Comparison of ENCODE assay signal across 7 mouse cellular contexts in the genomic region with DNA sequence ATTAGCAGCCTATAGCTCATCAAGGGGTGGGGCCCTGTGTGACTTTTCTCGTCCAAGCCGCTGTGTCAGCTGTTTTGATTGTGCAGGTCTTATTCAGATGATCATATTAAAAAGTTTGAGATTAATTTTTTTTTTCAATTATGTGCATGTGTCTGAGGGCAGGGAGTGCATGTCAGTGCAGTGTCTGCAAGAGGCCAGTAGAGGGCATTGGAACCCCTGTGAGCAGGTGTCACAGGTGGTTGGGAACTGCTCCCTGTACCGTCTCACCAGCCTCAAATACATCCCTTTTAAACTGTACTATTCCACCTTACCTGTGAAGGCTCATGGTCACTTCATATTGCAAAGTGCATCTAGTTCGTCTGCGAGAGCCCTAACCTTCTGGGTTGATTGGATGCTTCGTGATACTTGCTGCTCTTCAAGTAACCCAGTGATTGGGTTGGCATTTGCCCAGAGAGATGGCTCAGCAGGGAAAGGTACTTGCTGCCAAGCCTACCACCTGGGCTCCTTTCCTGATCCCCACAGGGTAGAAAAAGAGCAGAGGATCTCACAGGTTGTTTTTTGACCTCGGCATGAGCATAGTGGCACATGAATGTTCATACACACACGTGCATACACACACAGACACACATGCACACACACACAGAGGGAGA.
DNase-seq lines count a peak whose midpoint lies in the region; ATAC-seq and TF ChIP-seq lines count a peak whose summit lies in the region.

No protein-coding gene starts in this region.

- H3K36me3 ChIP-seq in kidney, postnatal 0 days (ENCODE audit: insufficient read depth, low read length), result no peaks in the 10 kb centered on the region
- no peaks in the 10 kb centered on the region for H3K36me3 ChIP-seq in kidney, embryonic 16.5 days (ENCODE audit: insufficient read depth, low read length)

- H3K4me2 ChIP-seq in kidney, postnatal 0 days (ENCODE audit: low read length), result no peak overlapping the region
- H3K4me2 ChIP-seq in kidney, embryonic 16.5 days (replicated peaks; ENCODE audit: low read depth, low read length), result no peak overlapping the region

- H3K9me3 ChIP-seq in kidney, postnatal 0 days (replicated peaks; ENCODE audit: low read length), result no peaks in the 10 kb centered on the region
- peaks cover 4% of the 10 kb centered on the region; the same call in 1 of the 2 replicates for H3K9me3 ChIP-seq in kidney, embryonic 16.5 days (ENCODE audit: low read length)

- no peak for ATAC-seq in kidney, postnatal 0 days (replicated peaks; ENCODE audit: low FRiP score, low read depth)
- ATAC-seq in kidney, embryonic 16.5 days (ENCODE audit: low FRiP score, low TSS enrichment), result no peak

- H3K4me3 ChIP-seq in kidney, postnatal 0 days (replicated peaks; ENCODE audit: low read depth, low read length), result no peak overlapping the region
- H3K4me3 ChIP-seq in kidney, embryonic 16.5 days (ENCODE audit: low read length), result no peak overlapping the region

- H3K27me3 ChIP-seq in kidney, postnatal 0 days (ENCODE audit: insufficient read depth, low read length), result no peaks in the 10 kb centered on the region
- no peaks in the 10 kb centered on the region for H3K27me3 ChIP-seq in kidney, embryonic 16.5 days (ENCODE audit: insufficient read depth, low read length)

- H3K27ac ChIP-seq in kidney, postnatal 0 days, result no peak overlapping the region
- no peak overlapping the region for H3K27ac ChIP-seq in kidney, embryonic 16.5 days (ENCODE audit: low read length)

- no peaks in the 10 kb centered on the region for H3K4me1 ChIP-seq in kidney, postnatal 0 days (replicated peaks; ENCODE audit: insufficient read depth, low read length)
- no peaks in the 10 kb centered on the region for H3K4me1 ChIP-seq in kidney, embryonic 16.5 days (ENCODE audit: insufficient read depth, low read length)

- 51% methylated on average over 8 of the region's 8 CpGs for WGBS in kidney, postnatal 0 days
- 47% methylated on average over 8 of the region's 8 CpGs for WGBS in kidney, embryonic 16.5 days

- DNase-seq in kidney, postnatal 0 days (ENCODE audit: low spot score), result peak; percentile 11
- peak; percentile 39 for DNase-seq in R1 (ENCODE audit: low read depth, low spot score)
- DNase-seq in cerebellum, adult 9-10 months, result peak; percentile 65
- DNase-seq in kidney, postnatal 4 days, result peak; percentile 34 to 35
- DNase-seq in ovary, adult 18-20 months (ENCODE audit: low spot score), result no peak
- no peak for DNase-seq in thymus, adult 18-20 months

- peak; percentile 65 for TF ChIP-seq CTCF in kidney, postnatal 0 days (IDR thresholded peaks at IDR 0.05; ENCODE audit: low read depth)

- H3K9ac ChIP-seq in kidney, postnatal 0 days (ENCODE audit: low read depth, low read length), result no peak overlapping the region
- no peak overlapping the region for H3K9ac ChIP-seq in kidney, embryonic 16.5 days (replicated peaks; ENCODE audit: low read length)

Comparison
In these comparisons a context has a peak if more than half of its experiments do, and no peak if none do; other contexts are left out.
1. DNase-seq: peak in kidney, postnatal 0 days (single experiment), R1 (single experiment), cerebellum, adult 9-10 months (single experiment) and kidney, postnatal 4 days (2 of 2); none in ovary, adult 18-20 months (single experiment) and thymus, adult 18-20 months (0 of 2).